Mouse (Mus musculus) heart, adult 2 months (tissue): ENCODE results near the gene Pop4. TPM values are rescaled to one million over a fixed set of nuclear protein-coding genes. Genes with fewer than 3 reads are reported as not detected.
A peak's percentile ranks its signal among the peaks of the same experiment; 100 is the strongest.

Experiments used
- DNase-seq, 2 experiments: peaks; one replicate each; pipeline ENCODE4 v3.0.0; 2021
- H3K27ac ChIP-seq: fragments of 200-600 bp; 2 replicates; pipeline ENCODE4 v1.8.1; 2022
- H3K27me3 ChIP-seq: fragments of 200-500 bp; 2 replicates; pipeline ENCODE4 v1.6.1; 2012; ENCODE audit warnings: mild to moderate bottlenecking, low read length, inconsistent platforms, mixed read lengths; ENCODE audit not compliant: control insufficient read depth, insufficient read depth
- H3K36me3 ChIP-seq: fragments of 200-500 bp; 2 replicates; pipeline ENCODE4 v1.6.1; 2012; ENCODE audit warnings: low read length, inconsistent platforms; ENCODE audit not compliant: control insufficient read depth, insufficient read depth
- H3K4me1 ChIP-seq: fragments of 200-500 bp; 2 replicates; pipeline ENCODE4 v1.6.1; 2011; ENCODE audit warnings: low read length; ENCODE audit not compliant: control insufficient read depth, insufficient read depth
- H3K4me3 ChIP-seq: fragments of 200-600 bp; 2 replicates; pipeline ENCODE4 v1.8.1; 2022
- H3K79me2 ChIP-seq: fragments of 200-500 bp; replicated peaks from 2 replicates; pipeline ENCODE4 v1.6.1; 2012; ENCODE audit warnings: mild to moderate bottlenecking, inconsistent platforms, low read length, moderate library complexity, mixed read lengths; ENCODE audit not compliant: control insufficient read depth, insufficient read depth
- H3K9ac ChIP-seq: fragments of 200-500 bp; 2 replicates; pipeline ENCODE4 v1.6.1; 2012; ENCODE audit warnings: low read depth, mild to moderate bottlenecking, control low read depth, inconsistent platforms, low read length, mixed read lengths
- CTCF ChIP-seq: fragments of 200-600 bp; IDR thresholded peaks from 2 replicates; pipeline ENCODE4 v1.8.1; 2022; ENCODE audit warnings: antibody characterized with exemption, mild to moderate bottlenecking, moderate library complexity
- EP300 ChIP-seq: fragments of 200-500 bp; IDR thresholded peaks from 2 replicates; pipeline ENCODE4 v1.6.1; 2011; ENCODE audit warnings: low read depth, low read length, control low read depth; ENCODE audit not compliant: insufficient read depth
- POLR2A ChIP-seq: fragments of 200-500 bp; IDR thresholded peaks from 2 replicates; pipeline ENCODE4 v1.6.1; 2011; ENCODE audit warnings: mild to moderate bottlenecking, low read depth, low read length, control low read depth; ENCODE audit not compliant: insufficient read depth
- WGBS: fragments of 180-500 bp; shearing (Covaris S2); methylation state at CpG from one replicate; pipeline ENCODE4 v1.1.7; 2018; 5-methylcytosine and 5-hydroxymethylcytosine counted together
- intact Hi-C: fragments of 180-260 bp; cut with DNase I; formaldehyde crosslinking; loops from one replicate; pipeline ENCODE4 v1.15.1; 2025
- polyA plus RNA-seq: library from polyadenylated mRNA; depleted of rRNA; stranded (reverse); fragments of >200 nt; gene quantifications from 2 replicates; pipeline ENCODE4 v1.2.3, GENCODE M21; 2012
- total RNA-seq, 2 experiments: library from RNA; stranded (reverse); gene quantifications; 2 replicates each; pipeline ENCODE4 v1.2.3; 2021

The Pop4 gene
- total and polyA plus RNA-seq, 3 experiments = 6.8 to 10.8 (median 9.2) TPM

GRCm38 (mm10) chr7:38237140-38237539 lies 34.1 kb downstream of the Pop4 start:
- no peak for DNase-seq
- TF ChIP-seq POLR2A (no peak), CTCF (no peak)
- no peaks in the 10 kb centered on the region for H3K4me1 ChIP-seq
- no peak overlapping the region for H3K4me3 ChIP-seq
- H3K27ac ChIP-seq = no peak overlapping the region
- no peaks in the 10 kb centered on the region for H3K36me3 ChIP-seq
- H3K27me3 ChIP-seq = no peaks in the 10 kb centered on the region
- H3K79me2 ChIP-seq = no peaks in the 10 kb centered on the region
- intact Hi-C loops = no loop called here
- no peak overlapping the region for H3K9ac ChIP-seq

GRCm38 (mm10) chr7:38236400-38237105 lies 34.7 kb downstream of the Pop4 start:
- TF ChIP-seq CTCF = no peak
- no peak for TF ChIP-seq EP300
- TF ChIP-seq POLR2A = no peak
- no peak overlapping the region for H3K27ac ChIP-seq
- H3K36me3 ChIP-seq = no peaks in the 10 kb centered on the region
- H3K27me3 ChIP-seq = no peaks in the 10 kb centered on the region
- no peak overlapping the region for H3K9ac ChIP-seq
- WGBS = 49% methylated on average over 11 of the region's 11 CpGs
- no peak for DNase-seq
- H3K4me3 ChIP-seq = no peak overlapping the region
- H3K79me2 ChIP-seq = no peaks in the 10 kb centered on the region
- no peaks in the 10 kb centered on the region for H3K4me1 ChIP-seq
- intact Hi-C loops = no loop called here

DNA sequence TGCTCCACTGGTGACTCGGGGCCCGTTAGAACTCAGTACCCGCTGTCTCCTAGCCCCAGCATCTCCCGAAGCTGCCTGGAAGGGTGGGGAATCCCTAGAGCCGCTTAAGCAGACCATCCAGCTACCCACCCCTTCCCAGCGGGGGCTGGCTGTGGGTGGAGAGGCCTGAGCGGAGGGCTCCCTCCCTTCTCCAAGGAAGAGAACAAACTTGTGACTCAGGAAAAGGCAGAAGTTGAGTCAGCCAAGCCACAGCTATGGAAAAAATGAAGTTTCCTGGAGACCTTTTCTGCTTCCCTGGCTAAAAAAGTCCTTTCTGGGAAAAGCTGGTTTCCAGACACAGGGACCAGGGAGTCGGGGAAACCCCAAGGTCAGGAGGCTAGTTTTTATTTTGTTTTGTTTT lies 40.9 kb downstream of the Pop4 start:
- peak overlapping the region; percentile 41 for H3K27ac ChIP-seq
- H3K4me3 ChIP-seq = no peak overlapping the region
- TF ChIP-seq EP300 (no peak), POLR2A (no peak), CTCF (no peak)
- H3K27me3 ChIP-seq = no peaks in the 10 kb centered on the region
- H3K36me3 ChIP-seq = no peaks in the 10 kb centered on the region
- H3K79me2 ChIP-seq = no peaks in the 10 kb centered on the region
- peak; percentile 61 to 75 for DNase-seq
- intact Hi-C loops = loop anchor here (2.0 kb wide), 1 partner anchor 37 kb away; no protein-coding TSS in a partner anchor
- peaks cover 4% of the 10 kb centered on the region for H3K4me1 ChIP-seq
- no peak overlapping the region for H3K9ac ChIP-seq
- WGBS = 22% methylated on average over 8 of the region's 8 CpGs

DNA sequence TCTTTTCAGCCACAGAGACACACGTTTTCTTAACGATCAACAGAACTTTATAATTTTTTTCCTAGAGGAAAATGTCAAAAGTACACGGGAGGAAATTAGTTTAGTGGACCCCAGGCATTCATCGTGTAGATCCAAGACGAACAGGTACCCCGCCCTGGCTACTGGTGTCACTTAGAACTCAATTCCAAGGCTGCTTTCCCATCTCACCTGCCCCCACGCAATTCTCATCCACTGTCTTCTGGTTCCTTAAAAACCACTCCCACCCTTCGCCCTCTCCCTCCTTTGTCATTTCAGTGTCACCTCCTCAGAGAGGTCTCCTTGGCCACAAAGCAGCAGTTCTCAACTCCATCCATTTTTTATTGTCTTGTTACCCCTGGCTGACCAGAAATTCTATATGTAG lies 42.9 kb downstream of the Pop4 start:
- 37% methylated on average over 8 of the region's 8 CpGs for WGBS
- Histone ChIP-seq H3K9ac (peak overlapping the region; percentile 40; the same call in 1 of the 2 replicates), H3K36me3 (no peaks in the 10 kb centered on the region), H3K79me2 (no peaks in the 10 kb centered on the region), H3K4me1 (peaks cover 4% of the 10 kb centered on the region), H3K27me3 (no peaks in the 10 kb centered on the region), H3K27ac (no peak overlapping the region; the same call in 1 of the 2 replicates), H3K4me3 (peak overlapping the region; percentile 78)
- no peak for DNase-seq
- TF ChIP-seq CTCF (no peak), EP300 (no peak), POLR2A (no peak)
- intact Hi-C loops = no loop called here

GRCm38 (mm10) chr7:38227900-38228298 lies 43.3 kb downstream of the Pop4 start, which contains the start of gene Plekhf1:
Gene Plekhf1 (minus strand): TSS chr7:38228016.
- Histone ChIP-seq H3K36me3 (no peaks in the 10 kb centered on the region), H3K9ac (peak within 1 kb of the TSS; percentile 76), H3K79me2 (no peaks in the 10 kb centered on the region), H3K27ac (peak within 1 kb of the TSS; percentile 87), H3K27me3 (no peaks in the 10 kb centered on the region), H3K4me1 (peaks cover 4% of the 10 kb centered on the region), H3K4me3 (peak within 1 kb of the TSS; percentile 78)
- DNase-seq = peak; percentile 95 to 96
- WGBS = 1% methylated on average over 36 of the region's 36 CpGs
- intact Hi-C loops = no loop called here
- TF ChIP-seq CTCF (no peak), EP300 (peak; percentile 62; the same call in 1 of the 2 replicates), POLR2A (peak; percentile 93)

DNA sequence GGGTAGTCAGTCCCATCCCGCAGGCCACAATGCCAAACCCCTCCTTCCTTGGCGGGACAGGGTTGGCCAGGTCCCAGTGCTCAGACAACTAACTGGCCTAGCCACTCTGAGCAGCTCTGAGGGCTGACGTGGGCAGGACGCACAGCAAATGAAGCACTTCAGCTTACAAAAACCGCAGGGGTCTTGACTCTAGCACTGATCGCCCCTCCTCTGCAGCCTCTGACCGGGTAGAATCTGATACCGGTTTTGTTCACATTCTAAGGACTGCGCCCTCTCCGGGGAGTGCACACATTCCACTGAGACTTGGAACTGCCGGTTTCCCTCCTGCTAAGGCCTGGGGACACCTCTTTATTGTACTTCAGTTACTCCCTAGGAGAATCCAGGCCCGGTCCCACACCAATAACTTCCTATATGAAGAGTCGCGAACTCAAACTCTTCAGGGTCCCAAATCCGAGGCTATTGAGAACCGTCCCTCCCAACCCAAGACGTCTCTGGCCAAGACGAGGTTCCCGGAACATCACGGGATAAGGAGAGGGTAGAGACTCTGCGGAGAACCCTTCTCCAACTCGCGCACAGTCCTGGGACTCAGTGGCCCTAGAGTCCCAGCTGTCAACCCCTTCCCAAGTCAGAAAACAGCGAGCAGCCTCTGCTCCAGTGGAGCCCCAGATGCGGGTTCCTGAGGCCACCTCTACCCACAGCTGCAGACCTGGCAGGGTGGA lies 43.9 kb downstream of the Pop4 start:
- Histone ChIP-seq H3K4me1 (peaks cover 4% of the 10 kb centered on the region), H3K27ac (peak overlapping the region; percentile 87), H3K27me3 (no peaks in the 10 kb centered on the region), H3K79me2 (no peaks in the 10 kb centered on the region), H3K36me3 (no peaks in the 10 kb centered on the region), H3K9ac (peak overlapping the region; percentile 76), H3K4me3 (peak overlapping the region; percentile 78)
- intact Hi-C loops = no loop called here
- peak; percentile 90 to 91 for DNase-seq
- TF ChIP-seq CTCF (peak; percentile 18; the same call in 1 of the 2 replicates), POLR2A (peak; percentile 76), EP300 (no peak; the same call in 1 of the 2 replicates)
- under 1% methylated on average over 25 of the region's 25 CpGs for WGBS
